Mouse (Mus musculus): ENCODE measurements around the gene Padi3. TPM values are rescaled to one million over a fixed set of nuclear protein-coding genes. Genes with fewer than 3 reads are reported as not detected.

Gene Padi3
- polyA plus RNA-seq, 1 experiment: 0.47 TPM

GRCm38 (mm10) chr4:140743086-140743485, 67.4 kb downstream of the Padi3 start:
- Histone ChIP-seq H3K4me3 (ENCODE audit: insufficient read depth, low read length) (no peak overlapping the region), H3K27ac (ENCODE audit: insufficient read depth, low read depth, low read length) (no peak overlapping the region), H3K4me1 (ENCODE audit: control insufficient read depth, insufficient read depth, low read length) (peaks cover 3% of the 10 kb centered on the region; the same call in 1 of the 2 replicates)
- TF ChIP-seq CTCF (IDR thresholded peaks at IDR 0.05; ENCODE audit: low read depth, low read length) (no peak), POLR2A (IDR thresholded peaks at IDR 0.05; ENCODE audit: borderline replicate concordance, low read depth, low read length) (no peak)

- no peak within 1 kb of the TSS for H3K4me3 ChIP-seq (ENCODE audit: insufficient read depth, low read length)
- TF ChIP-seq CTCF (IDR thresholded peaks at IDR 0.05; ENCODE audit: low read depth, low read length) (no peak), POLR2A (IDR thresholded peaks at IDR 0.05; ENCODE audit: borderline replicate concordance, low read depth, low read length) (no peak)
- no peak within 1 kb of the TSS for H3K27ac ChIP-seq (ENCODE audit: insufficient read depth, low read depth, low read length)
- peaks cover 3% of the 10 kb centered on the region; the same call in 1 of the 2 replicates for H3K4me1 ChIP-seq (ENCODE audit: control insufficient read depth, insufficient read depth, low read length)
Measured at GRCm38 (mm10) chr4:140742543-140742942, 67.9 kb downstream of the Padi3 start, which contains the start of gene Padi6. Gene Padi6 (minus strand): TSS chr4:140742643.

GRCm38 (mm10) chr4:140741401-140741800, 69.0 kb downstream of the Padi3 start:
- no peak for TF ChIP-seq CTCF (IDR thresholded peaks at IDR 0.05; ENCODE audit: low read depth, low read length)
- no peak for TF ChIP-seq POLR2A (IDR thresholded peaks at IDR 0.05; ENCODE audit: borderline replicate concordance, low read depth, low read length)
- H3K27ac ChIP-seq (ENCODE audit: insufficient read depth, low read depth, low read length): no peak overlapping the region
- H3K4me3 ChIP-seq (ENCODE audit: insufficient read depth, low read length): no peak overlapping the region
- H3K4me1 ChIP-seq (ENCODE audit: control insufficient read depth, insufficient read depth, low read length): peaks cover 3% of the 10 kb centered on the region; the same call in 1 of the 2 replicates

GRCm38 (mm10) chr4:140740655-140741054, 69.8 kb downstream of the Padi3 start:
- TF ChIP-seq CTCF (IDR thresholded peaks at IDR 0.05; ENCODE audit: low read depth, low read length) (no peak), POLR2A (IDR thresholded peaks at IDR 0.05; ENCODE audit: borderline replicate concordance, low read depth, low read length) (no peak)
- no peak overlapping the region for H3K4me3 ChIP-seq (ENCODE audit: insufficient read depth, low read length)

More at GRCm38 (mm10) chr4:140740655-140741054, 69.8 kb downstream of the Padi3 start:
- no peak overlapping the region for H3K27ac ChIP-seq (ENCODE audit: insufficient read depth, low read depth, low read length)
- peaks cover 3% of the 10 kb centered on the region; the same call in 1 of the 2 replicates for H3K4me1 ChIP-seq (ENCODE audit: control insufficient read depth, insufficient read depth, low read length)

Other genes with a start within 250 kb of the Padi3 start
- 71.0 and 85.4 TPM in 2 replicates for gene Arhgef10l, start 144.6 kb downstream of the Padi3 start, polyA plus RNA-seq (2012; ENCODE audit: insufficient read depth, insufficient read length, missing spikeins)
- 57.1 and 63.4 TPM in 2 replicates for gene Rcc2, start 110.1 kb downstream of the Padi3 start, polyA plus RNA-seq (2012; ENCODE audit: insufficient read depth, insufficient read length, missing spikeins)
- gene Padi6, start 68.0 kb downstream of the Padi3 start, polyA plus RNA-seq (2012; ENCODE audit: insufficient read depth, insufficient read length, missing spikeins): not detected in 2 replicates
- gene Padi4, start 36.4 kb downstream of the Padi3 start, polyA plus RNA-seq (2012; ENCODE audit: insufficient read depth, insufficient read length, missing spikeins): 6.3 and 8.1 TPM in 2 replicates
- gene Padi1, start 35.1 kb upstream of the Padi3 start, polyA plus RNA-seq (2012; ENCODE audit: insufficient read depth, insufficient read length, missing spikeins): not detected in 2 replicates
- 11.0 and 12.2 TPM in 2 replicates for gene Padi2, start 95.7 kb upstream of the Padi3 start, polyA plus RNA-seq (2012; ENCODE audit: insufficient read depth, insufficient read length, missing spikeins)
- 145 and 163 TPM in 2 replicates for gene Sdhb, start 150.6 kb upstream of the Padi3 start, polyA plus RNA-seq (2012; ENCODE audit: insufficient read depth, insufficient read length, missing spikeins)
- 203 and 230 TPM in 2 replicates for gene Atp13a2, start 176.2 kb upstream of the Padi3 start, polyA plus RNA-seq (2012; ENCODE audit: insufficient read depth, insufficient read length, missing spikeins)
- gene Mfap2, start 199.8 kb upstream of the Padi3 start, polyA plus RNA-seq (2012; ENCODE audit: insufficient read depth, insufficient read length, missing spikeins): not detected in 2 replicates
- 6.9 and 8.1 TPM in 2 replicates for gene Crocc, start 249.9 kb upstream of the Padi3 start, polyA plus RNA-seq (2012; ENCODE audit: insufficient read depth, insufficient read length, missing spikeins)